Mouse (Mus musculus): Measurements from ENCODE around the gene Gm28230.

GRCm38 (mm10) chr2:74751861-74752260 is 25.3 kb downstream of the Gm28230 start:
- TF ChIP-seq CTCF (IDR thresholded peaks at IDR 0.05; ENCODE audit: low read depth) (no peak), EP300 (IDR thresholded peaks at IDR 0.05; ENCODE audit: low read depth) (no peak)
